Mouse (Mus musculus) liver, embryonic 12.5 days (tissue): ENCODE results near the gene Utrn. TPM values are rescaled to one million over a fixed set of nuclear protein-coding genes. Genes with fewer than 3 reads are reported as not detected.

ENCODE experiments used
- ATAC-seq: fragments of 200-750 bp; cut with Nextera tagmentation; 2 replicates; pipeline ENCODE4 v1.8.0; 2017; ENCODE audit warnings: moderate number of reproducible peaks, mild to moderate bottlenecking, moderate library complexity
- H3K27ac ChIP-seq: fragments of 300-500 bp; sonication (generic); 2 replicates; pipeline ENCODE4 v1.5.1; 2016; ENCODE audit warnings: mild to moderate bottlenecking
- H3K27me3 ChIP-seq: fragments of 300-500 bp; sonication (generic); replicated peaks from 2 replicates; pipeline ENCODE4 v1.6.1; 2016; ENCODE audit warnings: mild to moderate bottlenecking, moderate library complexity
- H3K36me3 ChIP-seq: fragments of 300-500 bp; sonication (generic); 2 replicates; pipeline ENCODE4 v1.6.1; 2016; ENCODE audit warnings: mild to moderate bottlenecking, moderate library complexity
- H3K4me1 ChIP-seq: fragments of 300-500 bp; sonication (generic); 2 replicates; pipeline ENCODE4 v1.6.1; 2016
- H3K4me2 ChIP-seq: fragments of 300-500 bp; sonication (generic); 2 replicates; pipeline ENCODE4 v1.6.1; 2016; ENCODE audit warnings: mild to moderate bottlenecking, moderate library complexity
- H3K4me3 ChIP-seq: fragments of 300-500 bp; sonication (generic); 2 replicates; pipeline ENCODE4 v1.5.1; 2016; ENCODE audit warnings: mild to moderate bottlenecking, moderate library complexity
- H3K9ac ChIP-seq: fragments of 300-500 bp; sonication (generic); 2 replicates; pipeline ENCODE4 v1.6.1; 2016; ENCODE audit warnings: mild to moderate bottlenecking, moderate library complexity
- H3K9me3 ChIP-seq: fragments of 300-500 bp; sonication (generic); replicated peaks from 2 replicates; pipeline ENCODE4 v1.6.1; 2016; ENCODE audit warnings: mild to moderate bottlenecking, moderate library complexity
- WGBS: fragments of 180-500 bp; shearing (Covaris S2); methylation state at CpG from one replicate; pipeline ENCODE4 v1.1.7; 2016; ENCODE audit not compliant: insufficient replicate concordance; 5-methylcytosine and 5-hydroxymethylcytosine counted together
- polyA plus RNA-seq: library from polyadenylated mRNA; unstranded; fragments of >200 nt; fragmentation: Nextera tagmentation; extraction: Ambion mirVana; gene quantifications from 2 replicates; pipeline ENCODE4 v1.2.1, GENCODE M21; 2016

Utrn gene
- polyA plus RNA-seq, 1 experiment from 2014 or later = 14.9 TPM

- no peak overlapping the region for H3K4me3 ChIP-seq
- no peak overlapping the region for H3K9ac ChIP-seq
- no peaks in the 10 kb centered on the region for H3K9me3 ChIP-seq
- WGBS = 31% methylated on average over 5 of the region's 5 CpGs
- ATAC-seq = no peak
- no peaks in the 10 kb centered on the region for H3K4me1 ChIP-seq
- no peaks in the 10 kb centered on the region for H3K36me3 ChIP-seq
- H3K4me2 ChIP-seq = no peak overlapping the region
- H3K27me3 ChIP-seq = no peaks in the 10 kb centered on the region
- no peak overlapping the region for H3K27ac ChIP-seq
Measured at GRCm38 (mm10) chr10:12469391-12470057, 399.6 kb downstream of the Utrn start.

- H3K9ac ChIP-seq = no peak overlapping the region
- H3K4me2 ChIP-seq = no peak overlapping the region
- no peaks in the 10 kb centered on the region for H3K4me1 ChIP-seq
- no peak for ATAC-seq
- H3K36me3 ChIP-seq = 0 out of 2 replicates have a peak, but pooled peaks cover 3% of the 10 kb centered on the region
- H3K9me3 ChIP-seq = no peaks in the 10 kb centered on the region
- no peaks in the 10 kb centered on the region for H3K27me3 ChIP-seq
- H3K27ac ChIP-seq = no peak overlapping the region
- no peak overlapping the region for H3K4me3 ChIP-seq
- WGBS = 71% methylated on average over 2 of the region's 2 CpGs
Measured at GRCm38 (mm10) chr10:12467544-12467943, 401.6 kb downstream of the Utrn start.

GRCm38 (mm10) chr10:12460945-12461344, 408.2 kb downstream of the Utrn start:
- Histone ChIP-seq H3K4me2 (no peak overlapping the region), H3K27me3 (no peaks in the 10 kb centered on the region), H3K9ac (no peak overlapping the region), H3K4me3 (no peak overlapping the region), H3K9me3 (no peaks in the 10 kb centered on the region), H3K36me3 (peaks cover 10% of the 10 kb centered on the region; the same call in 1 of the 2 replicates), H3K4me1 (no peaks in the 10 kb centered on the region), H3K27ac (no peak overlapping the region)
- ATAC-seq = no peak

GRCm38 (mm10) chr10:12456867-12457266, 412.3 kb downstream of the Utrn start:
- no peak overlapping the region for H3K4me2 ChIP-seq

GRCm38 (mm10) chr10:12452641-12453040, 416.5 kb downstream of the Utrn start:
- 67% methylated on average over 2 of the region's 2 CpGs for WGBS
- H3K36me3 ChIP-seq = peaks cover 5% of the 10 kb centered on the region; the same call in 1 of the 2 replicates
- no peak overlapping the region for H3K9ac ChIP-seq
- H3K4me3 ChIP-seq = no peak overlapping the region
- H3K27me3 ChIP-seq = no peaks in the 10 kb centered on the region
- H3K4me2 ChIP-seq = no peak overlapping the region
- H3K9me3 ChIP-seq = no peaks in the 10 kb centered on the region
- no peak for ATAC-seq
- H3K27ac ChIP-seq = no peak overlapping the region
- H3K4me1 ChIP-seq = no peaks in the 10 kb centered on the region

More at GRCm38 (mm10) chr10:12456867-12457266, 412.3 kb downstream of the Utrn start:
- H3K36me3 ChIP-seq = peaks cover 5% of the 10 kb centered on the region; the same call in 1 of the 2 replicates
- no peak overlapping the region for H3K27ac ChIP-seq
- no peaks in the 10 kb centered on the region for H3K27me3 ChIP-seq
- H3K4me3 ChIP-seq = no peak overlapping the region
- WGBS = 74% methylated on average over 1 of the region's 1 CpGs
- H3K4me1 ChIP-seq = no peaks in the 10 kb centered on the region
- no peaks in the 10 kb centered on the region for H3K9me3 ChIP-seq
- ATAC-seq = no peak
- H3K9ac ChIP-seq = no peak overlapping the region

- no peak for ATAC-seq
- Histone ChIP-seq H3K36me3 (peaks cover 12% of the 10 kb centered on the region), H3K4me3 (no peak overlapping the region), H3K27me3 (no peaks in the 10 kb centered on the region), H3K27ac (no peak overlapping the region), H3K4me2 (no peak overlapping the region), H3K9ac (no peak overlapping the region), H3K4me1 (no peaks in the 10 kb centered on the region), H3K9me3 (no peaks in the 10 kb centered on the region)
- 62% methylated on average over 4 of the region's 4 CpGs for WGBS
Measured at GRCm38 (mm10) chr10:12444122-12444521, 425.0 kb downstream of the Utrn start.

- WGBS = 75% methylated on average over 2 of the region's 2 CpGs
- no peak for ATAC-seq
- no peak overlapping the region for H3K27ac ChIP-seq
- no peak overlapping the region for H3K4me2 ChIP-seq
- no peaks in the 10 kb centered on the region for H3K9me3 ChIP-seq
- no peaks in the 10 kb centered on the region for H3K27me3 ChIP-seq
- no peaks in the 10 kb centered on the region for H3K4me1 ChIP-seq
- no peak overlapping the region for H3K4me3 ChIP-seq
- no peak overlapping the region for H3K9ac ChIP-seq
- no peaks in the 10 kb centered on the region for H3K36me3 ChIP-seq
Measured at GRCm38 (mm10) chr10:12433161-12433560, 436.0 kb downstream of the Utrn start.

- ATAC-seq = no peak
- H3K9me3 ChIP-seq = no peaks in the 10 kb centered on the region
- H3K27ac ChIP-seq = no peak overlapping the region
- no peak overlapping the region for H3K9ac ChIP-seq
- H3K4me3 ChIP-seq = no peak overlapping the region
- no peaks in the 10 kb centered on the region for H3K36me3 ChIP-seq
- no peaks in the 10 kb centered on the region for H3K4me1 ChIP-seq
- no peak overlapping the region for H3K4me2 ChIP-seq
- no peaks in the 10 kb centered on the region for H3K27me3 ChIP-seq
Measured at GRCm38 (mm10) chr10:12430399-12430798, 438.8 kb downstream of the Utrn start.

- Histone ChIP-seq H3K27ac (no peak overlapping the region), H3K4me1 (no peaks in the 10 kb centered on the region), H3K9ac (no peak overlapping the region), H3K9me3 (no peaks in the 10 kb centered on the region), H3K36me3 (no peaks in the 10 kb centered on the region), H3K27me3 (no peaks in the 10 kb centered on the region), H3K4me3 (no peak overlapping the region), H3K4me2 (no peak overlapping the region)
- no peak for ATAC-seq
- WGBS = 73% methylated on average over 8 of the region's 8 CpGs
Measured at GRCm38 (mm10) chr10:12426866-12427265, 442.3 kb downstream of the Utrn start.

GRCm38 (mm10) chr10:12424944-12425343, 444.2 kb downstream of the Utrn start:
- no peaks in the 10 kb centered on the region for H3K9me3 ChIP-seq
- ATAC-seq = no peak
- no peaks in the 10 kb centered on the region for H3K27me3 ChIP-seq
- no peaks in the 10 kb centered on the region for H3K36me3 ChIP-seq
- WGBS = 38% methylated on average over 2 of the region's 2 CpGs
- no peak overlapping the region for H3K9ac ChIP-seq
- H3K4me3 ChIP-seq = no peak overlapping the region
- no peaks in the 10 kb centered on the region for H3K4me1 ChIP-seq
- no peak overlapping the region for H3K27ac ChIP-seq
- H3K4me2 ChIP-seq = no peak overlapping the region

- H3K36me3 ChIP-seq = no peaks in the 10 kb centered on the region
- 75% methylated on average over 7 of the region's 7 CpGs for WGBS
- H3K4me2 ChIP-seq = no peak overlapping the region
- no peaks in the 10 kb centered on the region for H3K4me1 ChIP-seq
- no peak for ATAC-seq
- no peak overlapping the region for H3K27ac ChIP-seq
- no peak overlapping the region for H3K4me3 ChIP-seq
- no peaks in the 10 kb centered on the region for H3K9me3 ChIP-seq
- H3K9ac ChIP-seq = no peak overlapping the region
- no peaks in the 10 kb centered on the region for H3K27me3 ChIP-seq
Measured at GRCm38 (mm10) chr10:12423994-12424725, 445.0 kb downstream of the Utrn start.

GRCm38 (mm10) chr10:12414967-12415366, 454.2 kb downstream of the Utrn start:
- Histone ChIP-seq H3K4me2 (no peak overlapping the region), H3K27ac (no peak overlapping the region), H3K9ac (no peak overlapping the region), H3K4me1 (no peaks in the 10 kb centered on the region), H3K36me3 (peaks cover 4% of the 10 kb centered on the region; the same call in 1 of the 2 replicates), H3K4me3 (no peak overlapping the region), H3K27me3 (no peaks in the 10 kb centered on the region), H3K9me3 (no peaks in the 10 kb centered on the region)
- 60% methylated on average over 3 of the region's 3 CpGs for WGBS
- no peak for ATAC-seq
